Mouse (Mus musculus) intestine, postnatal 0 days (tissue): ENCODE data around the gene Igfbp4. TPM values are rescaled to one million over a fixed set of nuclear protein-coding genes. Genes with fewer than 3 reads are reported as not detected.

Experiments used
- ATAC-seq: fragments of 200-750 bp; cut with Nextera tagmentation; 2 replicates; pipeline ENCODE4 v1.8.0; 2017; ENCODE audit warnings: mild to moderate bottlenecking, moderate TSS enrichment, moderate library complexity
- H3K27ac ChIP-seq: fragments of 300-500 bp; sonication (generic); 2 replicates; pipeline ENCODE4 v1.5.1; 2014; ENCODE audit warnings: mild to moderate bottlenecking, low read depth, low read length, moderate library complexity
- H3K27me3 ChIP-seq: fragments of 300-500 bp; sonication (generic); replicated peaks from 2 replicates; pipeline ENCODE4 v1.6.1; 2014; ENCODE audit warnings: low read length, mixed read lengths; ENCODE audit not compliant: control insufficient read depth, insufficient read depth
- H3K36me3 ChIP-seq: fragments of 300-500 bp; sonication (generic); 2 replicates; pipeline ENCODE4 v1.6.1; 2014; ENCODE audit warnings: mild to moderate bottlenecking, moderate library complexity; ENCODE audit not compliant: control insufficient read depth, insufficient read depth
- H3K4me1 ChIP-seq: fragments of 300-500 bp; sonication (generic); replicated peaks from 2 replicates; pipeline ENCODE4 v1.6.1; 2014; ENCODE audit warnings: antibody characterized with exemption, low read length, mixed read lengths; ENCODE audit not compliant: control insufficient read depth, insufficient read depth
- H3K4me2 ChIP-seq: fragments of 300-500 bp; sonication (generic); replicated peaks from 2 replicates; pipeline ENCODE4 v1.6.1; 2014; ENCODE audit warnings: low read depth, mild to moderate bottlenecking, moderate library complexity
- H3K4me3 ChIP-seq: fragments of 300-500 bp; sonication (generic); 2 replicates; pipeline ENCODE4 v1.5.1; 2014; ENCODE audit warnings: low read depth, low read length
- H3K9ac ChIP-seq: fragments of 300-500 bp; sonication (generic); 2 replicates; pipeline ENCODE4 v1.6.1; 2014; ENCODE audit warnings: mild to moderate bottlenecking, low read depth, low read length
- H3K9me3 ChIP-seq: fragments of 300-500 bp; sonication (generic); 2 replicates; pipeline ENCODE4 v1.6.1; 2016; ENCODE audit warnings: mixed run types; ENCODE audit not compliant: control insufficient read depth
- CTCF ChIP-seq: sonication (generic); IDR thresholded peaks from 2 replicates; pipeline ENCODE4 v1.5.1; 2016; ENCODE audit warnings: low read depth, mild to moderate bottlenecking, control low read depth, antibody characterized with exemption, moderate library complexity
- WGBS: fragments of 180-500 bp; shearing (Covaris S2); extraction: QIAGEN DNeasy Blood & Tissue Kit; methylation state at CpG from one replicate; pipeline ENCODE4 v1.1.7; 2014; 5-methylcytosine and 5-hydroxymethylcytosine counted together
- polyA plus RNA-seq: library from polyadenylated mRNA; unstranded; fragments of >200 nt; fragmentation: Nextera tagmentation; extraction: Ambion mirVana; gene quantifications from 2 replicates; pipeline ENCODE4 v1.2.1, GENCODE M21; 2015

Igfbp4 gene
- polyA plus RNA-seq, result 174 and 176 TPM in 2 replicates

DNA sequence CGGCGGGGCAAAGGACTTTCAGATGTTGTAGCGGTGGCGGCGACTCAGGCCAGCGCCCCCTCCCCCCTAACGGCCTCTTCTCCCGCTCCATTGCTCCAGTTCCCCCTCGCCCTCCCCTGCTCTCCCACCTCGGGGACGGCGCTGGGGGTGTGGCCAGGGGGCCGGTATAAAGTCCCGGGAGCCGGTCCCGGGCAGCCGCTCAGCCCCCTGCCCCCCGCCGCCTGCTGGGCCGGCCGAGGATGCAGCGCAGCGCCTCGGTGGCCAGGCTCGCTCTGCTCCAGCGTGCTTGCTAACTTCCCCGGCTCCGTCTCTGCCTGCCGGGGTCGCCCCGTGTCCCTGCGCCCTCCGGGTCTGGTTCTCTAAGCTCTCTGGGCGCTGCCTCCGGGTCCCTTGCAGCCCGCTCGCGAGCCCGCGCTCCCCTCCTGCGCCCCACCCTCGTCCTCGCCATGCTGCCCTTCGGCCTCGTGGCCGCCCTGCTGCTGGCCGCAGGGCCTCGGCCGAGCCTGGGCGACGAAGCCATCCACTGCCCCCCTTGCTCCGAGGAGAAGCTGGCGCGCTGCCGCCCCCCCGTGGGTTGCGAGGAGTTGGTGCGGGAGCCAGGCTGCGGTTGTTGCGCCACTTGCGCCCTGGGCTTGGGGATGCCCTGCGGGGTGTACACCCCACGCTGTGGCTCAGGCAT is at the start of gene Igfbp4:
Gene Igfbp4 (plus strand): TSS at position 194 of the 679 bp plus-strand sequence.
- H3K9me3 ChIP-seq, result no peaks in the 10 kb centered on the region
- peak within 1 kb of the TSS; percentile 47 for H3K4me3 ChIP-seq
- H3K4me1 ChIP-seq, result 0 out of 2 replicates have a peak, but pooled peaks cover 14% of the 10 kb centered on the region
- TF ChIP-seq CTCF, result peak; percentile 36; the same call in 1 of the 2 replicates
- no peaks in the 10 kb centered on the region for H3K36me3 ChIP-seq
- peak; percentile 51 for ATAC-seq
- 0 out of 2 replicates have a peak, but pooled peaks cover 3% of the 10 kb centered on the region for H3K27me3 ChIP-seq
- WGBS, result under 1% methylated on average over 54 of the region's 63 CpGs
- H3K4me2 ChIP-seq, result peak within 1 kb of the TSS; percentile 92
- peak within 1 kb of the TSS; percentile 56 for H3K9ac ChIP-seq
- H3K27ac ChIP-seq, result peak within 1 kb of the TSS; percentile 77

DNA sequence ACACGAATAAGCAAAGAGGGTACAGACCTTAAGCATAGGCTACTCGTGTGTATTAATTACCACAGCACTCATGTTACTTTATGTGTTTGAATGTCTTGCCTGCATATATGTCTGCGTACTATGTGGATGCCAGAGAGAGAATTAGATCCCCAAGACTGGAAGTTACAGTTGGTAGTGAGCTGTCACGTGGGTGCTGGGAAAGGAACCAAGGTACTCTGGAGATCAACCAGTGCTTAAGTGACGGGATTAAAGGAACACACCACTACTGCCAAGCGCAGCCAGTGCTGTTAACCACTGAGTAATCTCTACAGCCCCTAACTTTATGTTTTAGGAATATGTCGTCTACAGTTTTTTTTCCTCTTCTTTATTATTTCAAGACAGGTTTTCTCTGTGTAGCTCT is 45.1 kb upstream of the Igfbp4 start:
- H3K9me3 ChIP-seq, result no peaks in the 10 kb centered on the region
- WGBS, result 95% methylated on average over 7 of the region's 7 CpGs
- H3K4me1 ChIP-seq, result no peaks in the 10 kb centered on the region
- peaks cover 46% of the 10 kb centered on the region for H3K36me3 ChIP-seq
- ATAC-seq, result no peak
- no peak overlapping the region for H3K4me3 ChIP-seq
- no peaks in the 10 kb centered on the region for H3K27me3 ChIP-seq
- no peak for TF ChIP-seq CTCF
- H3K27ac ChIP-seq, result no peak overlapping the region
- H3K4me2 ChIP-seq, result no peak overlapping the region
- no peak overlapping the region for H3K9ac ChIP-seq

DNA sequence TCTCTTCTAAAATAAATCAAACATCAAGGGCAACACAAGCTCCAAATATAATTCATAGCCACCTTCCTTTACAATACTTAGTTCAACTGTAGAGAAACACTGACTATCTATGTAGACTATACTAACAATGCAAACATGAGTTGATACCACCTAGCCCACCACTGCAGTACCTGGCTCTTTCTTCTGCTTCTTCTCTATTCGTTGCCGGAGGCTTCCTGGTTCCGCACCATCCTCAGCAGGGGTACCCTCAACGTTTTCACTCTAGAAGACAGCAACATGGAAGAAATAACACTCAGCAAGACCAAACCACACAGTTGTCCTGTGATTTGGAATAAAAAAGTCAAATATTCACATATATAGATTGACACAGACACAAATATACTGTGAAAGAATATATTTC is 43.4 kb upstream of the Igfbp4 start:
- H3K4me1 ChIP-seq, result no peaks in the 10 kb centered on the region
- H3K27me3 ChIP-seq, result no peaks in the 10 kb centered on the region
- H3K9ac ChIP-seq, result no peak overlapping the region
- WGBS, result 75% methylated on average over 4 of the region's 4 CpGs
- no peak for TF ChIP-seq CTCF
- no peak overlapping the region for H3K27ac ChIP-seq
- H3K4me3 ChIP-seq, result no peak overlapping the region
- no peaks in the 10 kb centered on the region for H3K9me3 ChIP-seq
- no peak for ATAC-seq
- H3K36me3 ChIP-seq, result peaks cover 55% of the 10 kb centered on the region
- H3K4me2 ChIP-seq, result no peak overlapping the region

DNA sequence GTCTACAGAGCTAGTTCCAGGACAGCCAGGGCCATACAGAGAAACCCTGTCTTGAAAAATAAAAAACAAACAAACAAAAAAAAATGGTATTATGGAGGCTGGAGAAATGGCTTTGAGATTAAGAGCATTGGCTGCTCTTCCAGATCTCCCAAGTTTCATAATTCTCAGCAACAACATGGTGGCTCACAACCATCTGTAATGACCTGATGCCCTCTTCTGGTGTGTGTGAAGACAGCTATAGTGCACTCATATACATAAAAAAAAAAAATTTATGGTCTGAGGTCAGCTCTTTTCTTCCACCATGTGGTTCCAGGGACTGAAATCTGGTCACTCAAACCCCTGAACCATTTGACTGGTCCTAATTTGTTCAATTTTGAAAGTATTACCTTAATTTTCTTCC is 42.3 kb upstream of the Igfbp4 start:
- ATAC-seq, result no peak
- Histone ChIP-seq H3K4me2 (no peak overlapping the region), H3K9ac (no peak overlapping the region), H3K27ac (no peak overlapping the region), H3K4me3 (no peak overlapping the region), H3K27me3 (no peaks in the 10 kb centered on the region), H3K9me3 (no peaks in the 10 kb centered on the region), H3K4me1 (no peaks in the 10 kb centered on the region), H3K36me3 (peaks cover 57% of the 10 kb centered on the region)
- peak; percentile 55 for TF ChIP-seq CTCF

DNA sequence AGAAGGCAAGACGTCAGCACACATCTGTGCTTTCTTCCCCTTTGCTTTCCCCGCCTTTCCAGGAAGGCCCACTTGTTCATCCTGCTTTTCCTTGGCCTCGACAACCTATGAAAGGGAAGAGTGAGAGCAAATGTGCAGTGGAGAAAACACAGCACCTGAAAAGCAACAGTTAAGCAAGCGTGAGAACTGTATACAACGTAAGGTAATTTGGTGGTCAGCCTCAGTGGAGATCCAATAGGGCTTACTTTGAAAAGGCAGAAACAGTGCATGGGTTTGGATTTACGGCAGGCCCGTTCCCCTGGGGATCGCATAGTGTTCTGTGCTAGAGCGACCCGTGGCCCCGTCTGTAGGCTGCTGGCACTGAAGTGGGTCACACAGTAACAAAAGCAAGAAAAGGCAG is 41.8 kb upstream of the Igfbp4 start:
- no peak overlapping the region for H3K4me2 ChIP-seq
- 92% methylated on average over 11 of the region's 11 CpGs for WGBS
- H3K4me1 ChIP-seq, result no peaks in the 10 kb centered on the region
- H3K9ac ChIP-seq, result no peak overlapping the region
- no peak overlapping the region for H3K27ac ChIP-seq
- H3K27me3 ChIP-seq, result no peaks in the 10 kb centered on the region
- H3K36me3 ChIP-seq, result peaks cover 57% of the 10 kb centered on the region
- no peaks in the 10 kb centered on the region for H3K9me3 ChIP-seq
- H3K4me3 ChIP-seq, result no peak overlapping the region
- no peak for TF ChIP-seq CTCF
- ATAC-seq, result no peak

DNA sequence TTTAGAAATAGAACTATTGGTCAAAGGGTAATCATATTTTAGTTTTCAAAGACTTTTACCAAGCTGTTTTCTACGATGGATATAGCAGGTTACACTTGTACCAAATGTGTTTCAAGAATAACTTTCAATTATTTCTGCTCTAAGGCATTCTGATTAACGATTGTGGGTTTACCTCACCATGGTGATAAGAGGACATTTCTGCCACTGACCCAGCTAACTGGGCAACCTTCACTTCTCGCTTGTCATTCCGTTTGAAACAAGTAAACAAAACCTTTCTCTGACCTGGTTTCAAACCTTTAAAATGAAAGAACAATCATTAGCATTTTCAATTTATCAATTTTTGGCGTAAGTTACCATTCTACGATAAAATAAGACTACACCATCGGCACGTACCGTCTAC is 34.3 kb upstream of the Igfbp4 start:
- ATAC-seq, result no peak
- no peak overlapping the region for H3K4me2 ChIP-seq
- no peaks in the 10 kb centered on the region for H3K9me3 ChIP-seq
- H3K36me3 ChIP-seq, result peaks cover 53% of the 10 kb centered on the region
- no peak overlapping the region for H3K27ac ChIP-seq
- WGBS, result 88% methylated on average over 9 of the region's 9 CpGs
- H3K27me3 ChIP-seq, result no peaks in the 10 kb centered on the region
- no peaks in the 10 kb centered on the region for H3K4me1 ChIP-seq
- H3K9ac ChIP-seq, result no peak overlapping the region
- no peak for TF ChIP-seq CTCF
- H3K4me3 ChIP-seq, result no peak overlapping the region
